Mouse (Mus musculus): ENCODE data around the gene Gm21822.
"Not testable (repeated sequence)": the region's sequence is repeated elsewhere in the genome, so short reads cannot be mapped to it uniquely, and the experiment has no call there.

The Gm21822 gene

GRCm38 (mm10) chrY:18654182-18654581 is at the start of gene Gm21822:
Gene Gm21822, plus strand, starts transcription at chrY:18654482.
- DNase-seq, result not testable (repeated sequence)
